Mouse (Mus musculus) embryonic facial prominence, embryonic 12.5 days (tissue): Measurements from ENCODE around the gene Nudc. TPM values are rescaled to one million over a fixed set of nuclear protein-coding genes. Genes with fewer than 3 reads are reported as not detected.
"Not testable (repeated sequence)": the region's sequence is repeated elsewhere in the genome, so short reads cannot be mapped to it uniquely, and the experiment has no call there.

ENCODE experiments used
- ATAC-seq: fragments of 200-750 bp; cut with Nextera tagmentation; 2 replicates; pipeline ENCODE4 v1.8.0; 2017; ENCODE audit not compliant: insufficient number of reproducible peaks, insufficient read depth, low FRiP score, low TSS enrichment
- H3K27ac ChIP-seq: fragments of 300-500 bp; sonication (generic); 2 replicates; pipeline ENCODE4 v1.5.1; 2016; ENCODE audit warnings: mild to moderate bottlenecking
- H3K27me3 ChIP-seq: fragments of 300-500 bp; sonication (generic); 2 replicates; pipeline ENCODE4 v1.6.1; 2016; ENCODE audit warnings: mild to moderate bottlenecking, moderate library complexity
- H3K36me3 ChIP-seq: fragments of 300-500 bp; sonication (generic); 2 replicates; pipeline ENCODE4 v1.6.1; 2016; ENCODE audit warnings: mild to moderate bottlenecking
- H3K4me1 ChIP-seq: fragments of 300-500 bp; sonication (generic); 2 replicates; pipeline ENCODE4 v1.6.1; 2016
- H3K4me2 ChIP-seq: fragments of 300-500 bp; sonication (generic); replicated peaks from 2 replicates; pipeline ENCODE4 v1.6.1; 2016; ENCODE audit warnings: mild to moderate bottlenecking, moderate library complexity
- H3K4me3 ChIP-seq: fragments of 300-500 bp; sonication (generic); 2 replicates; pipeline ENCODE4 v1.5.1; 2016; ENCODE audit warnings: mild to moderate bottlenecking
- H3K9ac ChIP-seq: fragments of 300-500 bp; sonication (generic); 2 replicates; pipeline ENCODE4 v1.6.1; 2016; ENCODE audit warnings: mild to moderate bottlenecking, moderate library complexity
- H3K9me3 ChIP-seq: fragments of 300-500 bp; sonication (generic); 2 replicates; pipeline ENCODE4 v1.6.1; 2016; ENCODE audit warnings: mild to moderate bottlenecking, moderate library complexity
- WGBS: fragments of 180-500 bp; shearing (Covaris S2); methylation state at CpG from one replicate; pipeline ENCODE4 v1.1.7; 2016; 5-methylcytosine and 5-hydroxymethylcytosine counted together
- polyA plus RNA-seq: library from polyadenylated mRNA; unstranded; fragments of >200 nt; fragmentation: Nextera tagmentation; extraction: Ambion mirVana; gene quantifications from 2 replicates; pipeline ENCODE4 v1.2.1, GENCODE M21; 2016

Nudc gene
- polyA plus RNA-seq, 1 experiment from 2014 or later = 369 TPM

DNA sequence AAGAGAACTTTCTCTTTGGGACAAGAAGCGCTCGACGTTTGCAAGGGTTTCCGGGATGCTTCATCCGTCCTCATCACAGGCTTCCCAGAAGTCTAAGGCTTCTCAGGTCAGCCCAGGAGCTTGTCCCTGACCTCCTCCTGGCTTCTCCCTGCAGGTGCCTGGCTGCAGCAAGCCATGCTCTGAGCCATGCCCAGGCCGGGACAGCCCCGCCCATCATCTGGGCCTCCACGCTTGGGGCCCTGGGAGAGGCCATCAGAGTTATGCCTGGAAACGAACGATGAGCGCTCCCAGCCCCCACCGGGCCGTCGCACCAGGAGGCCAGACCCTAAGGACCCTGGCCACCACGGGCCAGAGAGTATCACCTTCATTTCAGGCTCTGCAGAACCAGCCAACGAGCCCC lies 18.0 kb downstream of the Nudc start:
- WGBS = 69% methylated on average over 16 of the region's 16 CpGs
- Histone ChIP-seq H3K9me3 (no peaks in the 10 kb centered on the region), H3K36me3 (peaks cover 44% of the 10 kb centered on the region)

DNA sequence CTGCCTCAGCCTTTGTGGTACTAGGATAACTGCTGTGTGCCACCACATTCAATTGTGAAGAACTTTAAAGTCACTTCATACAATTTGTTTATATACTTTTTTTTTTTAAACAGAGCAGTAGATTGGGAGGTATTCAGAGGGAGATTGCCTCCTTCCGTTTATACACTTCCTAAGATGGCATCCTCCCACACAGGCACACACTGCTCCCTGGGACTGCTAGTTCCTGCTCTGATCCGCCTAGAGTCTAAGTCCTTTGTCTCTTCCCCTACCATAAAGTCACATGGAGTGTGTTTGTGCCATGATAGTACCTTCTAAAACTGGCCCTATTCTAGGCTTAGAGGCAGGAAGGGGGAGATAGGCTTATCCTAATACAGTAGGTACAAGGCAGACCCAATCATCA lies 24.3 kb downstream of the Nudc start:
- WGBS = 68% methylated on average over 2 of the region's 2 CpGs
- Histone ChIP-seq H3K4me3 (no peak overlapping the region), H3K9me3 (no peaks in the 10 kb centered on the region), H3K27ac (no peak overlapping the region), H3K4me2 (no peak overlapping the region), H3K4me1 (peaks cover 7% of the 10 kb centered on the region), H3K36me3 (no peaks in the 10 kb centered on the region), H3K27me3 (peaks cover 44% of the 10 kb centered on the region), H3K9ac (no peak overlapping the region)
- ATAC-seq = no peak

More for the DNA sequence above, 18.0 kb downstream of the Nudc start:
- Histone ChIP-seq H3K4me1 (no peaks in the 10 kb centered on the region), H3K4me3 (no peak overlapping the region), H3K27me3 (no peaks in the 10 kb centered on the region), H3K4me2 (no peak overlapping the region), H3K9ac (no peak overlapping the region), H3K27ac (no peak overlapping the region)
- no peak for ATAC-seq

DNA sequence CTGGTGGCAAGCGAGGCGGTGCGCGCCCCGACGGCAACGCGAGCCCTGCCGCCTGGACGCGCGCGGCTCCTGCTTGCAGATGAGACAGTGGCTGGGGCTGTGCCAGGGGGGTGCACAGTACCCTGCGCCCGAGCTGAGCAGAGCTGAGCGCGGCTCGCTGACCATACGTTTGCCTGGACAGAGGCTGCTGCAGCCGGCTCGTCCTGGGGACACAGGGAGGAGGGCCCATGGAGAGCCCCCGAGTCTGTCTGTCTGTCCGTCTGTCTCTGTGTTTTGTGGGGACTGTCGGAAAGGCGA lies 26.5 kb downstream of the Nudc start:
- Histone ChIP-seq H3K9ac (peak overlapping the region; percentile 60), H3K9me3 (no peaks in the 10 kb centered on the region), H3K27ac (peak overlapping the region; percentile 41), H3K27me3 (peaks cover 44% of the 10 kb centered on the region), H3K4me3 (peak overlapping the region; percentile 49), H3K4me2 (peak overlapping the region; percentile 65), H3K4me1 (peaks cover 7% of the 10 kb centered on the region), H3K36me3 (no peaks in the 10 kb centered on the region)
- no peak for ATAC-seq
- 4% methylated on average over 25 of the region's 25 CpGs for WGBS

DNA sequence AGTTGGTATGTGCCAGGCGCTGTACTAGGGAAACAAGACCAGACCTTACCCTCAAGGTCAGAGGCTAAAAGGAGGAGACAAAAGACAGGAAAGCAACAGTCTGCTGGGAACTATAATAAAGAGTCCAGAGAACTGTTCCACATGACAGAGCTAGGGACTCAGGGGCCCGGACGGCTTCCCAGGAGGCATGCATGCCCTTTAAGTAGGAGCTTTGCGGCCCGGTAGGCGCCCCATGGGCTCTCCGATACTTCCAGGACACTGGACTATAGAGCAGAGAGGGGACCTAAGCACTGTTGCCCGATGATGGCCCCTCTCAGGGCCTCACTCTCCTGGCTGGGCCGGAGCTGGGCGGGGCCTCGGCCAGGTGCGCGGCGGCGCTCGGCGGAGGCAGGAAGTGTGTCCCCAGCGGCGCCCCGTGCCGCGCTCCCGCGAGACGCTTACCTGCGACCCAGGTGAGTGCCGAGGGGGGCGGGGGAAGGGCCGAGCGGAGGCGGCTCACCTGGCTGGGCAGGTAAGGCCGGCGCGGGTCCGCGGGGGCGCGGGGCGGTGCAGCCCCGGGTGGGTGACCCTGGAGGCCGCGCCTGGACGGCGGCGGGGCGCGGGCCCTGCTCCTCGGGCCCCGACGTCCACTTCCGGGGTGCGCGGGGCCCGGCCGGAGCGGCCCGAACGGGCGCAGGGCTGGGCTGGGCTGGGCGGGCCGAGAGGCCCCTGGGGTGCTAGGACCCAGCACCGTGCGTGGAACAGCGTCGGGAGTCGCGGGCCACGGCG lies 27.0 kb downstream of the Nudc start, which contains the start of gene Kdf1:
Gene Kdf1 (plus strand): TSS at position 363 of the 768 bp plus-strand sequence.
- Histone ChIP-seq H3K9ac (peak within 1 kb of the TSS; percentile 60), H3K36me3 (no peaks in the 10 kb centered on the region), H3K4me2 (peak within 1 kb of the TSS; percentile 65), H3K9me3 (no peaks in the 10 kb centered on the region), H3K4me1 (peaks cover 7% of the 10 kb centered on the region), H3K27me3 (peaks cover 44% of the 10 kb centered on the region), H3K27ac (peak within 1 kb of the TSS; percentile 41), H3K4me3 (peak within 1 kb of the TSS; percentile 49)
- ATAC-seq = peak; percentile 80
- WGBS = 4% methylated on average over 57 of the region's 69 CpGs

DNA sequence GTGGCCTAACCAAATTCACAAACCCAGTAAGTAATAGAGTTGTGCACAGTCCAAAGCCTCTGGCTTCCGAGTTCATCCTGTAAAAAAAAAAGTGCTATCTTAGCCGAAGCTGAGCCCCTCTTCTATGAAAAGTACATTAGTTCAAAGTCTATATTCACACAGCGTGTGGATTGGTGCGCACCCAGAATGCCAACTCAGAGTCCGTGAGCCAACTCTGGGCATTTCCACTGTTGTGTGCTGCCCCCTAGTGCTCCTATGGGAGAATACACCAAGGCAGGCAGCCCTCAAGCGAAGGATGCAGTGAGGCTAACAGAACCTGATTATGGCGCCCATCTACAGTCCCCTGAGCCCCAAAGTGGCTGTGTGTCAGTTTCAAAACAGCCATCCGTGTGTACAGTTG lies 32.8 kb downstream of the Nudc start:
- WGBS = 14% methylated on average over 8 of the region's 8 CpGs
- Histone ChIP-seq H3K27me3 (peaks cover 12% of the 10 kb centered on the region), H3K27ac (no peak overlapping the region), H3K36me3 (no peaks in the 10 kb centered on the region), H3K4me2 (no peak overlapping the region), H3K9me3 (no peaks in the 10 kb centered on the region), H3K9ac (no peak overlapping the region), H3K4me3 (no peak overlapping the region), H3K4me1 (no peaks in the 10 kb centered on the region)
- 0 out of 2 replicates have a peak, but pooled peaks have one; percentile 47 for ATAC-seq

DNA sequence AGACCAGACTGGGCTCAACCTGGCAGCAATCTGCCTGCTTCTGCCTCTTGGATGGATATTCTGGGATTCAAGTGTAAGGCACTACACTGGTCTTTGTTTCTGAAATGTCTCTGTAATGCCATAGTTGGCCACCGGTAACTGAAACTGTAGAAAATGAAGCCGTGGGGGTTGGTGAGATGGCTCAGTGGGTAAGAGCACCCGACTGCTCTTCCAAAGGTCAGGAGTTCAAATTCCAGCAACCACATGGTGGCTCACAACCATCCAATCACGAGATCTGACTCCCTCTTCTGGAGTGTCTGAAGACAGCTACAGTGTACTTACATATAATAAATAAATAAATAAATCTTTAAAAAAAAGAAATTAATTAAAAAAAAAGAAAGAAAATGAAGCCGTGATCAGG lies 33.3 kb downstream of the Nudc start:
- not testable (repeated sequence) for H3K27ac ChIP-seq, H3K9me3 ChIP-seq, H3K9ac ChIP-seq, ATAC-seq, H3K4me2 ChIP-seq, H3K4me1 ChIP-seq, H3K27me3 ChIP-seq, H3K4me3 ChIP-seq, H3K36me3 ChIP-seq
- WGBS = 34% methylated on average over 5 of the region's 5 CpGs

DNA sequence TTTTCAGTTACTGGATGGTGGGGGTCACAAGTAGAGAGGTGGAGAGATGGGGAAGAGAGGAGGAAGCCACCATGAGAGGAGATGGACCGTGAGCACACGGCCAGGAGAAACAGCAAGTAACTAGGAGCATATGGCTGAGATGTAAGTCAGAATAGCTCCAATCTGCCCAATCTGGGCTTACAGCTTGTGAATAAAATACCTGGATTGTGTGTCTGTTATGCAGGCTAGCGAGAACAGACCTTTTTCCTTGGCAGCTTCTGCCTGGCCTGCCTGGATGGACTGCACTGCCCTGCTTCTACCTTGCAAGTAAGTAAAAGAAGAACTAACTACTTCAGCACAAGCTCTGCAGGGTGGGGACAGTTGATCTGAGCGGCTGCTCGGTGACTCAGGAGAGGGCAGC lies 34.7 kb downstream of the Nudc start:
- WGBS = 64% methylated on average over 5 of the region's 5 CpGs
- no peak for ATAC-seq

DNA sequence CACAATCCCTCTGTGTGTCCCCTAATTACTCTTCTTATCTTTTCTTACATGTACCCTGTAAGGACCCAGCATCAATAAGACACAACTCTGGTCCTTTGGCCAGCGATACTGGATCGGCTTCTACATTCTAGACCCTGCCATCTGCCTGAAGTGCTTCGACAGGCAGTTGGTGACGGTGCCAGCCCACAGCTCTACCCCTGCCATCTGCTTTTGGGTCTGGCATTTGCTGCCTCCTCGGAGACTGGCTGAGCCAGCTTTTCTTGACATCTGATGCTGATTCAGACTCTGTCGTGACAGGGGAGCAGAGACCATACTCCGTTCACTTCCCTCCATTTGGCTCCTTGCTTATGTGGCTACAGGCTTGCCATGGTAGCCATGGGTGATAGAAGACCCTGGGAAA lies 36.8 kb downstream of the Nudc start:
- Histone ChIP-seq H3K36me3 (no peaks in the 10 kb centered on the region), H3K27me3 (peaks cover 12% of the 10 kb centered on the region), H3K9ac (no peak overlapping the region), H3K27ac (no peak overlapping the region), H3K4me3 (no peak overlapping the region), H3K4me1 (no peaks in the 10 kb centered on the region), H3K9me3 (no peaks in the 10 kb centered on the region), H3K4me2 (no peak overlapping the region)
- 79% methylated on average over 7 of the region's 7 CpGs for WGBS
- ATAC-seq = no peak

More for the DNA sequence above, 34.7 kb downstream of the Nudc start:
- Histone ChIP-seq H3K9me3 (no peaks in the 10 kb centered on the region), H3K4me3 (no peak overlapping the region), H3K9ac (no peak overlapping the region), H3K27ac (no peak overlapping the region), H3K36me3 (no peaks in the 10 kb centered on the region), H3K4me1 (no peaks in the 10 kb centered on the region), H3K27me3 (peaks cover 5% of the 10 kb centered on the region), H3K4me2 (no peak overlapping the region)

DNA sequence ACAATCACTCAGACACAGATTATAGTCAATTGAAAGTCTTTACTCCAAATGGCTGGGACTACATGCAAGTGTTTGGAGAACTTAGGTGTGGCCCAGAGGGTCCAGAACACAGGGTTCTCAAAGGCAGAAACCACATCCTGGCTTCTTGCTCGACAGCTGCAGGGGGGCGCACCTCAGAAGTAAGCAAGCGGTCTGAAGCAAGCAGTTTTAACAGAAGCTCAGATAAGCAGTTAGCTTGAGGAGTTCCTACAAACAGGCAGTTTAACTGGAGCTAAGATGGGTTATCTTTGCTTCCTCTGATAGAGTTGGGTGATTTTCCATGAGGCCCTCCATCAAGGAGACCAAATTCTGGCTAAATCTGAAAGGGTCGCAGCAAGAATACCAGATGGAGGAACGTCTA lies 39.2 kb downstream of the Nudc start:
- Histone ChIP-seq H3K4me2 (no peak overlapping the region), H3K36me3 (no peaks in the 10 kb centered on the region), H3K9me3 (no peaks in the 10 kb centered on the region), H3K4me3 (no peak overlapping the region), H3K27me3 (peaks cover 30% of the 10 kb centered on the region), H3K9ac (no peak overlapping the region), H3K4me1 (no peaks in the 10 kb centered on the region), H3K27ac (no peak overlapping the region)
- ATAC-seq = no peak
- 82% methylated on average over 5 of the region's 5 CpGs for WGBS

DNA sequence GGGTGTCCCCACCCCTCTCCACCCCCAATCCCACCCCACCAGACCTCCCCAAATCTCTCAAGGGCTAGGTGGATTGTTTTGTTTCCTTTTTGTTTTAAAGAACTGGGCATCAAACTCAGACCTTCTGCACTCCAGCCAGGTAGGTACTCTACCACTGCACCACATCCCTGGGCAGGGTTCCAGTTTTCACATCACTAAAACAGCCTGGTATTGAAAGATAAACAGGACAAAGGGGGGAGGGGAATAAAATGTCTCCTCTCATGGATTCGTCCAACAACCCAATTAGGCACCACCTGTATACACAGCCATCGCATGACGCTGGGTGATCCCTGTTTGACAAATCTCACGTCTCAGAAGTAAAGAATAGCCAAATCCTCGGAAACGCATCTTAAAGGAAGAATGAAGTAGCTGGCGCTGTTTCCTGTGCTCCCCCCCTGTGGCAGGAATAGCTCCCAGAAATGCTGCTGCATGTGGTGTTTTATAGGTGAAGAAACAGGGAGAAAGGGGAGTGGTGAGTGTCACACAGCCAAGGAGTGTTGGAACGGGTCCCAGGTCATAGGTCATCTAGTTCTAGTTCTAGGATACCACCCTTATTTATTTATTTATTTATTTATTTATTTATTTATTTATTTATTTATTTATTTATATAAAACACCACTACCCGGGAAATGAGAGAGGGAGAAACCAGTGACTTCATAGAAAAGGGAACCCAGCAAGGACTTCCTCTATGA lies 40.9 kb downstream of the Nudc start:
- WGBS = 65% methylated on average over 9 of the region's 9 CpGs
- Histone ChIP-seq H3K4me1 (no peaks in the 10 kb centered on the region), H3K36me3 (no peaks in the 10 kb centered on the region), H3K27me3 (peaks cover 46% of the 10 kb centered on the region), H3K27ac (no peak overlapping the region), H3K9ac (no peak overlapping the region), H3K9me3 (no peaks in the 10 kb centered on the region), H3K4me2 (no peak overlapping the region), H3K4me3 (no peak overlapping the region)
- ATAC-seq = no peak

DNA sequence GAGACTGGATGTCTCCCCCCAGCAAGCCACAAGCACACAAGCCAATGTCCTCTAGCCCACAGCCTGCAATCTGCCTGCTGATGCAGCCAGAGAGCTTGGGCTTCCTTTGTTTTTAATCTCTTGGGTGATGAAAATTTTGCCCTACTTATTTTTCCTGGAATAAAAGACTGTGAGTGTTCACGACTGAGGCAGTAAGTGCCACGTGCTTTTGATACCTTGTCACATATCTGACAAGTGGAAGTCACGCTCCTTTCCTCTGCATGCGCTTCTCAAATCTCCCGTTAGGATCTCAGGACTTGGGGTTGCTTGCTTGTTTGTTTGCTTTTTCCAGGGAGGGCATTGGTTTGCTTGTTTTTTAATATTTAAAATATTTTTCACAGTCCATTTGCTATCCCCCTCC lies 41.5 kb downstream of the Nudc start:
- 56% methylated on average over 5 of the region's 5 CpGs for WGBS

DNA sequence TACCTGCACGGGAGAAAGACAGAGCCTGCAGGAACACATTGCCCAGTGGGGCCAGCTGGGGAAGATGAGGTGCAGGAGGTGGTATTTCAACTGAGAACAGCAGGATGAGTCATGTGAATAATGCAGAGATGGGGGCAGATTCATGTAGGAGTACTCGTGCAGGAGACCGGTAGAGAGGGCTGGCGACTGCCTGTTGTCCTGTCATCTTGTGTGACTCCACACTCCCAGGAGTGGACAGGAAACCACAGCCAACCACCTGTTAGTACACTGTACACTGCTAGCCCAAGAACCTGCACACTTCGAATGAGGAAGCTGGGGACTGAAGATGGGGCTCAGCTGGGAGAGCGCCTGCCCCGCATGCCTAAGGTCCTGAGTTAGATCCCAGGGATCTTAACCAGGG lies 44.3 kb downstream of the Nudc start:
- Histone ChIP-seq H3K4me2 (no peak overlapping the region), H3K4me3 (no peak overlapping the region), H3K36me3 (no peaks in the 10 kb centered on the region), H3K4me1 (peaks cover 15% of the 10 kb centered on the region; the same call in 1 of the 2 replicates), H3K27me3 (peaks cover 78% of the 10 kb centered on the region), H3K9ac (no peak overlapping the region), H3K27ac (no peak overlapping the region), H3K9me3 (no peaks in the 10 kb centered on the region)
- ATAC-seq = no peak
- WGBS = 63% methylated on average over 7 of the region's 7 CpGs

More for the DNA sequence above, 41.5 kb downstream of the Nudc start:
- no peak overlapping the region for H3K4me2 ChIP-seq
- H3K4me3 ChIP-seq = no peak overlapping the region
- ATAC-seq = no peak
- no peaks in the 10 kb centered on the region for H3K36me3 ChIP-seq
- no peaks in the 10 kb centered on the region for H3K9me3 ChIP-seq
- H3K27me3 ChIP-seq = peaks cover 52% of the 10 kb centered on the region
- H3K4me1 ChIP-seq = no peaks in the 10 kb centered on the region
- H3K9ac ChIP-seq = no peak overlapping the region
- H3K27ac ChIP-seq = no peak overlapping the region
